Mouse (Mus musculus) induced T-regulatory cell, adult 2 months (primary cell): ENCODE measurements around the gene Cdh1.
"Not testable (repeated sequence)": the region's sequence is repeated elsewhere in the genome, so short reads cannot be mapped to it uniquely, and the experiment has no call there.

Experiments used
- DNase-seq: peaks from one replicate; pipeline ENCODE4 v3.0.0-alpha.2; 2012; ENCODE audit warnings: low read depth

Gene Cdh1

GRCm38 (mm10) chr8:106592458-106592857 lies 10.7 kb upstream of the Cdh1 start:
- DNase-seq = no peak

GRCm38 (mm10) chr8:106595623-106596022 lies 7.5 kb upstream of the Cdh1 start:
- DNase-seq = peak; percentile 36

DNA sequence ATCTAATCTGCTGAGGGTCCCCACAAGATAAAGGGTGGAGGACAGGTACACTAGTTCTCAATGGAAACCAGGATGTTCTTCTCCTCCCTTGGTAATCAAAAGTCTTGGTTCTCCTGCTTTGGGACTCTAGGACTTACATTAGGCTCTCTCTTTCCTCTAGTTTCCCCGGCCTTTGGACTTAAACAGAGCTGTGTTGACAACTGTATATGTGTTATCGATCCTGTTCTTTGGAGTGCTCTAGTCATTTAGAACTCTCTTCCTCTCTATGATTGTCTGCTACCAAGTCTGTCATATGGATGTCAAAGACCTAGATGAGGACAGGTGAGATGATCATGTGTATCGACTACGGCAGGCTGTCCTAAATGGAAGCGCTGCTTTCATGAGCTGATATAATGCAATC lies 6.1 kb upstream of the Cdh1 start:
- no peak for DNase-seq

- DNase-seq = no peak
These were observed 3.7 kb upstream of the Cdh1 start for GRCm38 (mm10) chr8:106599265-106599979.

GRCm38 (mm10) chr8:106603933-106604332 lies 782 bp downstream of the Cdh1 start:
- DNase-seq = no peak

- DNase-seq = no peak
These were observed 2.5 kb downstream of the Cdh1 start for GRCm38 (mm10) chr8:106605657-106606056.

DNA sequence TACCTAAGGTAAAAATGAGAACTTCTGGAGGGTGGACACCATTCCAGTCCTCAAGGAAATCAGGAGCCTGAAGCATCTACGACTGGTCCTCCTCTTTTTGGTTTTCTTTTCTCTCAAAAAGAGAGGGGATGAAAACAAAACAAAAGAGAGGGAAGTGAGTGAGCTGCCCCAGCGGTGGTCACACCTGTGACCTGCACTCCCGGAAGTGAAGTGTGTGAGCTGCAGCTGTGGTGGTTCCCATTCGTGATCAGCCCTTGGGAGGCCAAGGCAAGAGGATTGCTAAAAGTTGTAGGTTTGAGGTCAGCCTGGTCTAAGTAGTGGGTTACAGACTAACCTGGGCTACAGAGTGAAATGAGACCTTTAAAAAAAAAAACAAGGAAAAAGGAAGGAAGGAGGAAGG lies 3.0 kb downstream of the Cdh1 start:
- no peak for DNase-seq

DNA sequence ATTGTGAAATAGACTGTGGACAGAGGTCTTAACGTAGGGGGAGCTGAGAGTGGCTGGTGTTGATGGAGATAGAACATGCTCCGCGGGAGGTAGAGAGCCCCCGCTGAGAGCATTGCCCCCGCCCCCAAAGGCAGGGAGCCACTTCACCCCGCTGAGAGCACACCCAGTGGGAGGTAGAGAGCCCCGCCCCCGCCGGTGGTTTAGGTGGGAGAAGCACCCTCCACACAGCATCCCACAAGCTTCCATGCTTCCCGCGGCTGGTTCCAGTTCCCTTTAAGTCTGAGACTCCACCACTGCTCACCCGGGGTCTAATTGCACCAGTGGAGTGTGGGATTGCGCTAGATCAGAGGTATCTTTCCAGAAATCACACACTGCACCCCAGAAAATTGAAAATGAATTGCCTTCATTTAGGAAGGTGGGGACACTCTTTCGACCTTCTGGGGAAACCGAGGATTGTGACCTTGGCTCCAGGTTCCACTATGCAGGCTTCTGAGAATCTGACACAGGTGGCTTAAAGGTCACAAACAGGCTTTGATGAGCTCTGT lies 3.5 kb downstream of the Cdh1 start:
- no peak for DNase-seq

GRCm38 (mm10) chr8:106607783-106608182 lies 4.6 kb downstream of the Cdh1 start:
- not testable (repeated sequence) for DNase-seq

GRCm38 (mm10) chr8:106608425-106608824 lies 5.3 kb downstream of the Cdh1 start:
- no peak for DNase-seq

DNA sequence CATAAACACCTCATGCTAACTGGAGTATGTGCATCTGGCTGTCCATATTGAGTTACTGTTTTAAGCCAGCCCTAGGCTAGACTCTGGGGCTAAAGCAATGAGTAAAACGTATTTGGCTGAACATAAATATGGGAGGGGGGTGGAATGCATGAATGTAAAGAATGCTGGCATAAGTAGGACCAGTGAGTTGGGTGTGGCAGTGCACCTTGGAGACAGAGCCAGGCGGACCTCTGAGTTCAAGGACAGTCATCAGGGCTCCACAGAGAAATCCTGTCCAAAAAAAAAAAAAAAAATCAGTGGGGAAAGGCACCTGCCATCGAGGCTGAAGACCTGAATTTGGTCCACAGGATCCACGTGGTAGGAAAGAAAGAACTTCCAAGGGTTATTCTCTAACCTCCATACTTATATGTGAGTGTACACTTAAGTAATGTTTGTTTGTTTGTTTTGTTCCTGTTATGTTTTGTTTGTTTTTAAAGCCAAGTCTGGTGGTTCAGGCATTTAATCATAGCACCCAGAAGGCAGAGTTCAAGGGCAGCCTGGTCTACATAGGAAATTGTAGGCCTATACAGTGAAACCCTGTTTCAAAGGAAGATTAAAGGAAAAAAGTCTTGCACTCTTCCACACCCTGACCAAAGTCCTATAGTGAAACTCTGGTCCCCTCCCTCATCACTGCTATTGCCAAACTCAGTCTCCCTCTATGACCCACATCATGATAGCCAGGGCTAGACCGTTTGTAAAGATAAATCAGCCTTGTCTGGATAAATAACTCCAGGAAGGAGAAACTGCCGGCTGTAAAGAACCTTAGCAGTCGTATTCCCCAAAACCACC lies 6.1 kb downstream of the Cdh1 start:
- DNase-seq = no peak

DNA sequence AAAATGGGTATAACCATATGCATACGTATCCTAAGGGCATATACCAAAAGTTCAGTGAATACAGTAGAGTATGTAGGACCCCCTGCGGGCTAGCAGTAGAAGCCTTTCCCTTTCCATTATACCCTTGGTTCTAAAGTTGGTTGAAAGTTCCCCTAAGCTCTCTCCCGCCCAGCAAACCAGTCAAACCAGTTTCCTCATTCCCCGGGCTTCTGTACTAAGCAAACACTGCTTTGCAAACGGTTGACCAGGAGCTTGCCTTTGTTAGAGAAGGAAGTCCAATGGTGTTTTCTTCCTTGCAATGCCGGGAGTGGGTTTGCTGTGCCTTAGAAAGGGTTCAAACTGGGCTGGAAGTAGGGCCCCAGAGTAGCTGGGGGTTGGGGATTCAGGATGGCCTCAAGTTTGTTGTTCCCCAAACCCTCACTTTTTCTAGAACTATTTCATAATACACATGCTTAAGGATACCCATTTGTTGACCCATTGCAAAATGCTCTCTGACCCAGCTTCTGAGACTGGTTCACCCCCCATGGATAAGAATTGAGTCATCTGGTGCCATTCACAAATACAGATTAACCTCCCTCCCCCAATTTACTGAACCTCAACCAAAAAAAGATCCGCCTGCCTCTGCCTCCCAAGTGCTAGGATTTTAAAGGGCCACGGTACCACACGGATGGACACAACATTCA lies 7.9 kb downstream of the Cdh1 start:
- no peak for DNase-seq

GRCm38 (mm10) chr8:106612047-106612446 lies 8.9 kb downstream of the Cdh1 start:
- no peak for DNase-seq

DNA sequence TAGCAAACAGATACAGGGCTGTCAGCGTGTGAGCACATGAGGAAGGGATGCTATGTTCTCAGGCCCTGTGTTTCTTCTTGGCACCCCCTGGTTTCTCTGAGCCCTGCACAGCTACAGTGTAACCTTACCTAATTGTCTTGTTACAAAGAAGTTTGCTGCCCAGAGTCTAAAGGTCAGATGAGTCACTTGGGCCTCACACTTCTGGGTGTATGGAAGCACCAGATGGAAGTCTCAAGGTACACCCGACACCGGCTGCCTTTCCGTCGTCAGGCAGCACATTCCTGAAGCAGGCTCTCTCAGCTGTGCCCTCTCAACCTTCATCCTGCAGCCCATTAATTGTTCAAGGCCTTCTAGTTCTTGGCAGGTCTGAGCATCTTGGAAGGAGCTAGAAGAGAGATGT lies 11.6 kb downstream of the Cdh1 start:
- DNase-seq = no peak

GRCm38 (mm10) chr8:106615661-106616299 lies 12.6 kb downstream of the Cdh1 start:
- DNase-seq = no peak

DNA sequence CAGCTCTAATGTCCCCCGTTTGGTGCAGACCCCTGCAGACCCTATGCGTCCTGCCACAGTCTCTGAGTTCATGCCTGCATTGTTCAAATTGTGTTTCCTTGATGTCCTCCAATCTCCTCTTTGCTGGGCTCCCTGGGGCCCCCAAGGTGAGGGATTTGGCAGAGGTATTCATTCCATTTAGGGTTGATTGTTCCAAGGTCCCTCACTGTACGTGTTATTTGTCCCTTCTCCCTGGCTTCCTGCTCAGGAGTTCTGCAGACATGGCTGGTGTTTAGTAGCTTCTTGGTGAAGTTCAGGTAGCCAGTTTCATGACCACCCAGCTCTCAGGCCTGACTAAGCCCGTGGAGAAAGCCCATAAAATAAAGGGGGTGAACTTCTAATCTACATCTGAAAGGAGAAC lies 13.5 kb downstream of the Cdh1 start:
- no peak for DNase-seq

GRCm38 (mm10) chr8:106617196-106617595 lies 14.0 kb downstream of the Cdh1 start:
- DNase-seq = no peak

GRCm38 (mm10) chr8:106617865-106618264 lies 14.7 kb downstream of the Cdh1 start:
- no peak for DNase-seq

- DNase-seq = no peak
These were observed 15.2 kb downstream of the Cdh1 start for GRCm38 (mm10) chr8:106618324-106618723.

DNA sequence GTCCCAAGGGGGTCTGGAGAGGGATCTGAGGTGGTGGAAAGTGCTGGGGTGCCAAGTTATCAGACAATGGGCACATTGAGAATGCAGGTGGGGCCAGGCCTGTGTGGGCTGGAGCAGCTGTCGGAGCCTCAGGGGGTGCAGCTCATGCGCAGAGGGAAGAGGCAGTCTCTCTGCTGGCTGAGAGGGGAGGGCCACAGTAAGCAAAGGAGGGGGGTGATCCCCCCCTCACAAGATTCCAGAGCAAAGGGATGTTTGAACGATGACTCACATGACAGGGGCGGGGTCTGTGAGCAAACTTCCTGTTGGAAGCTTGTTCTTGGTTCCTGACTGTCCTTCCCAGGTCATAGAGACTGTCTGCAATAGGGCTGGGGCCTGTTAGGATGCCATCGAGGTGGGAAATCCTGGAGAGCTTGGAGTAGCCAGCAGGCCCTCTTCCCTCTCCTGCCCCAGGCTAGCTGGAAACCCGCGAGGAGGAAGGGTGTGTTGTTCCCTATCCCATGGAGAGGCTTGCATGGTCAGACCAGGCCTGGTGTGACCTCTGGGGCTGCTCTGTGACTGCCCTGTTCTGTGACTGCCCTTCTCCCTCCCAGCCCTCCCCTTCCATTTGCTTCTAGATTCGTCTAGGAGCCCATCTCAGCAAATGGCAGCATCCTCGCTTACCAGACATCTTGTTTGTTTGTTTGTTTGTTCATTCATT lies 16.5 kb downstream of the Cdh1 start:
- no peak for DNase-seq

DNA sequence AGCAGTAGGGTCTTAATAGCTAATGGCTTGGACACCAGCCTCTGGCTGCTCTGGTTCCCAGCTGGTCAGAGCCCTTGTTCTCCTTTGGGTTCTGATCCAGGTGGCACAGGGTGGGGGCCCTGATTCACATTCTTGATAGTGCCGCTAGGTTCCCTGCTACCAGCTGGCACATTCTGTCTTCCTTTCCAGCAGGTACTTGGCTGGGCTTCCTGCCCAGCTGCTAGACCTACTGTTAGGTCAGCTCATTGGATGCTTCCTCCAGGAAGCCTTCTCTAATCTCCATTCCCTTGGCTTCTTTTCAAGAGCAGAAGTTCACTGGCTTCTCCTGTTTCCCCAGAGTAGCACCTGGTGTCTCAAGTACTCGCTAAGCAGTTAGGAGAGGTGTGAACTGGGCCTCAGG lies 17.3 kb downstream of the Cdh1 start:
- no peak for DNase-seq

GRCm38 (mm10) chr8:106623016-106623415 lies 19.9 kb downstream of the Cdh1 start:
- DNase-seq = peak; percentile 65
